Mouse (Mus musculus): ENCODE measurements around the gene Cpsf4l.

DNA sequence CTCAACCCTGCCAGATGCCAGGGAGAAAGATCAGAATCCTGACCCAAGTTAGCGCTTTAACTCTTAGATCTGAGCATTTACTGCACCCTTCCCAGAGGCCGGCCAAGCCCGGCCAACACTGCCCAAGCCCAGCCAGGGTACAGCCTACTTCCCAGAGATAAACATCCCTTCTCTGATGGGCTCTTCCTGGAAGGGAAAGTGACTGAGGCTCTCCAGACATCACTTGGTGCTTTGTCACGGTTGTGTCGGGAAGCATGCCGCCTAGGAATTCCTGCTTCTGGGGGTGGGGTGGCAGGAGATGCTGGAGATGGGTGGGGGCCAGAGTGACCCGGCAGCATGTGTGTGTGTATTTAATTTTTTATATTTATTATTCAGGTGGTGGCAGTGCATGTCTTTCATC, 30.3 kb upstream of the Cpsf4l start:
- TF ChIP-seq CTCF (IDR thresholded peaks at IDR 0.05; ENCODE audit: extremely low read depth, insufficient read length, insufficient replicate concordance, low read depth, low read length) (no peak), POLR2A (IDR thresholded peaks at IDR 0.05; ENCODE audit: low read depth, low read length) (no peak)
